Mouse (Mus musculus) kidney, adult 2 months (tissue): ENCODE data around the gene Nlrp9c. TPM values are rescaled to one million over a fixed set of nuclear protein-coding genes. Genes with fewer than 3 reads are reported as not detected.
"Not testable (repeated sequence)": the region's sequence is repeated elsewhere in the genome, so short reads cannot be mapped to it uniquely, and the experiment has no call there.

Experiments used
- DNase-seq: peaks from one replicate; pipeline ENCODE4 v3.0.0; 2021
- H3K27ac ChIP-seq: fragments of 200-500 bp; 2 replicates; pipeline ENCODE4 v1.5.1; 2012; ENCODE audit warnings: low read depth, low read length, control low read depth, inconsistent platforms; ENCODE audit not compliant: insufficient read depth
- H3K27me3 ChIP-seq: fragments of 200-500 bp; replicated peaks from 2 replicates; pipeline ENCODE4 v1.6.1; 2012; ENCODE audit warnings: mild to moderate bottlenecking, moderate library complexity, low read length, inconsistent platforms; ENCODE audit not compliant: control insufficient read depth, insufficient read depth
- H3K36me3 ChIP-seq: fragments of 200-500 bp; 2 replicates; pipeline ENCODE4 v1.6.1; 2012; ENCODE audit warnings: mild to moderate bottlenecking, moderate library complexity, low read length, inconsistent platforms; ENCODE audit not compliant: control insufficient read depth, insufficient read depth
- H3K4me1 ChIP-seq: fragments of 200-500 bp; 2 replicates; pipeline ENCODE4 v1.6.1; 2011; ENCODE audit warnings: low read length; ENCODE audit not compliant: control insufficient read depth, insufficient read depth
- H3K4me3 ChIP-seq: fragments of 200-500 bp; 2 replicates; pipeline ENCODE4 v1.5.1; 2011; ENCODE audit warnings: mild to moderate bottlenecking, low read depth, low read length, control low read depth; ENCODE audit not compliant: insufficient read depth
- CTCF ChIP-seq: fragments of 200-500 bp; conservative IDR thresholded peaks from 2 replicates; pipeline ENCODE4 v1.5.1; 2011; ENCODE audit warnings: low read depth, mild to moderate bottlenecking, control low read depth, low read length, moderate library complexity, mixed read lengths; ENCODE audit not compliant: insufficient read depth, insufficient read length
- POLR2A ChIP-seq: fragments of 200-500 bp; IDR thresholded peaks from one replicate; pipeline ENCODE4 v1.6.1; 2011; ENCODE audit warnings: low read depth, low read length, control low read depth
- WGBS: fragments of 180-500 bp; shearing (Covaris S2); methylation state at CpG from one replicate; pipeline ENCODE4 v1.1.7; 2018; 5-methylcytosine and 5-hydroxymethylcytosine counted together
- polyA plus RNA-seq: library from polyadenylated mRNA; depleted of rRNA; stranded (reverse); fragments of >200 nt; gene quantifications from 2 replicates; pipeline ENCODE4 v1.2.3, GENCODE M21; 2012; rRNA removed

Gene Nlrp9c
- not detected in 2 replicates for polyA plus RNA-seq

- not testable (repeated sequence) for DNase-seq, H3K4me1 ChIP-seq, H3K27ac ChIP-seq, H3K27me3 ChIP-seq, H3K4me3 ChIP-seq, H3K36me3 ChIP-seq
- WGBS, result 55% methylated on average over 2 of the region's 2 CpGs
Measured at GRCm38 (mm10) chr7:26403600-26403999, at the start of gene Nlrp9c. Gene Nlrp9c (minus strand): TSS chr7:26403700.

- WGBS, result 84% methylated on average over 5 of the region's 5 CpGs
- no peak within 1 kb of the TSS for H3K4me3 ChIP-seq
- H3K4me1 ChIP-seq, result no peaks in the 10 kb centered on the region
- no peak for DNase-seq
- TF ChIP-seq POLR2A (no peak), CTCF (no peak)
- no peaks in the 10 kb centered on the region for H3K27me3 ChIP-seq
- H3K27ac ChIP-seq, result no peak within 1 kb of the TSS
- H3K36me3 ChIP-seq, result no peaks in the 10 kb centered on the region
Measured at GRCm38 (mm10) chr7:26434813-26435212, 31.3 kb upstream of the Nlrp9c start, which contains the start of gene Nlrp4a. Gene Nlrp4a (plus strand): TSS chr7:26435113.

- H3K4me1 ChIP-seq, H3K36me3 ChIP-seq, H3K27me3 ChIP-seq, H3K4me3 ChIP-seq, H3K27ac ChIP-seq, DNase-seq: not testable (repeated sequence)
- WGBS, result 83% methylated on average over 6 of the region's 6 CpGs
Measured at GRCm38 (mm10) chr7:26391811-26392210, 11.7 kb downstream of the Nlrp9c start.

- DNase-seq, H3K4me1 ChIP-seq, H3K36me3 ChIP-seq, H3K27me3 ChIP-seq, H3K27ac ChIP-seq, H3K4me3 ChIP-seq: not testable (repeated sequence)
- 73% methylated on average over 2 of the region's 2 CpGs for WGBS
Measured at GRCm38 (mm10) chr7:26391137-26391536, 12.4 kb downstream of the Nlrp9c start.

GRCm38 (mm10) chr7:26386691-26387090 lies 16.8 kb downstream of the Nlrp9c start:
- 85% methylated on average over 5 of the region's 5 CpGs for WGBS
- not testable (repeated sequence) for H3K4me3 ChIP-seq, DNase-seq, H3K4me1 ChIP-seq, H3K36me3 ChIP-seq, H3K27ac ChIP-seq, H3K27me3 ChIP-seq

- WGBS, result 96% methylated on average over 1 of the region's 1 CpGs
- Histone ChIP-seq H3K4me3 (no peak overlapping the region), H3K27ac (no peak overlapping the region), H3K36me3 (no peaks in the 10 kb centered on the region), H3K27me3 (no peaks in the 10 kb centered on the region), H3K4me1 (no peaks in the 10 kb centered on the region)
- no peak for TF ChIP-seq POLR2A
- no peak for TF ChIP-seq CTCF
- no peak for DNase-seq
Measured at GRCm38 (mm10) chr7:26380807-26381206, 22.7 kb downstream of the Nlrp9c start.

GRCm38 (mm10) chr7:26373221-26373620 lies 30.3 kb downstream of the Nlrp9c start:
- H3K4me1 ChIP-seq, H3K4me3 ChIP-seq, H3K36me3 ChIP-seq, H3K27ac ChIP-seq, H3K27me3 ChIP-seq, DNase-seq: not testable (repeated sequence)
- WGBS, result 74% methylated on average over 5 of the region's 5 CpGs

GRCm38 (mm10) chr7:26356719-26357118 lies 46.8 kb downstream of the Nlrp9c start:
- H3K27ac ChIP-seq, H3K4me1 ChIP-seq, DNase-seq, H3K36me3 ChIP-seq, H3K27me3 ChIP-seq, H3K4me3 ChIP-seq: not testable (repeated sequence)
- 94% methylated on average over 6 of the region's 6 CpGs for WGBS

- H3K36me3 ChIP-seq, H3K27me3 ChIP-seq, DNase-seq, H3K27ac ChIP-seq, H3K4me3 ChIP-seq, H3K4me1 ChIP-seq: not testable (repeated sequence)
- 74% methylated on average over 3 of the region's 3 CpGs for WGBS
Measured at GRCm38 (mm10) chr7:26352258-26352657, 51.2 kb downstream of the Nlrp9c start.

GRCm38 (mm10) chr7:26350177-26350576 lies 53.3 kb downstream of the Nlrp9c start:
- not testable (repeated sequence) for H3K27ac ChIP-seq, DNase-seq, H3K4me3 ChIP-seq, H3K27me3 ChIP-seq, H3K4me1 ChIP-seq, H3K36me3 ChIP-seq
